Mouse (Mus musculus) retina, postnatal 1 day (tissue): Measurements from ENCODE around the gene Ncam2.

Experiments used
- DNase-seq: peaks from one replicate; pipeline ENCODE4 v3.0.0-alpha.2; 2012

Ncam2 gene

DNA sequence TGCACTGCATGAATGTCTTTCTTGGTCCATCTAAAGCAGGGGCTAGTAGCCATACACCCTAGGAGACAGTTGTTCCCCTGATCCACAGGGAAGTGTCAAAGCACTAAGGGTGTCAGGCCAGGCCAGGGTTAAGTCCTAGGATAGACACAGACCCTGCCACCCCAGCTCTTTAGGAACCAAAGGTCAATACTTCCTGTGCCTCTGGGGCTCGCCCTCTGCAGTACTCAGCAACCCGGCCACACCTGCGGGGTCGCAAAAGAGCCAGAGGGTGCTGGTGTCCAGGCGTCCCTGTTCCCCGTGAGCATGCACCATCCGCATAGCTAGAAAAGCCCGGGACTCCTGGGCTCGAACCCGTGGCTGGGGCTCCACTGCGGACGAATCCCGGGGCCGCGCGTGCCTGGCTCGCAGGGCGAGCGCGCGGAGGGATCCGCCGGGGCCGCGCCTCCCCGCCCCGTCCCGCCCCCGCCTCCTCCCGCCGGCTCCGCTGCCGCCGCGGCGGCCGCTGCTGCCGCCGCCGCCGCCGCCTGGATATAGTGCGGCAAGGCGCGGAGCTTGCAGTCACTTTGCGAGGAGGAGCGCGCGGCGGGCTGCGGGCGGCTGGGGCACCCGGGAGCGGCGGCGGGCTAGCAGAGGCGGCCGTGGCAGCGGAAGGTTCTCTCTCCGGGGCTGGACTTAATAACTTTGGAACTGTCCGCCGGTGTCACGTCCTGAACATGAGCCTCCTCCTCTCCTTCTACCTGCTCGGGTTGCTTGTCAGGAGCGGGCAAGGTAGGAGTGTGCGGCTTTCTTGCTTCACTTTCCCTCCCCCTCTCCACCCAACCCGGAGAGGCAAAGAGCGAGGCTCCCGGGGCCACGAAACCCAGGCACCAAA, at the start of gene Ncam2:
Gene Ncam2, plus strand, starts transcription at position 497 of the 871 bp plus-strand sequence.
- DNase-seq: peak; percentile 87

DNA sequence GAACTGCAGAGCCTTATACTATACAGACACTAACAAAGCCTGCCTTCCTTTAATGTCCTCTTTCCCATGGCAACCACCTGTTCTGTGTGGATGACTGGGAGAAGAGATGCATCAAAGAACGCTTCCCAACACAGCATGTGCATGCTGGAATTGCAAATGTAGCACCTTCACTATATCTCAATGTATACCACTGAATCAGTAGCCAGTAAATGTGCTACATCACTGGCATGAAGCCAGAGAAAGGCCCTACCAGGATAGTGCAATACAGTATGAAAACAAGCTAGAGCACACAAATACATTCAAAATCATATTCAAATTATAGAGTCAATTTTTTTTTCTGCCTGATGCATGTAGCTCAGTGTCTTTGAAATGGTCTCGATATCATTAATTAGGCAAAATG, 29.7 kb upstream of the Ncam2 start:
- no peak for DNase-seq

DNA sequence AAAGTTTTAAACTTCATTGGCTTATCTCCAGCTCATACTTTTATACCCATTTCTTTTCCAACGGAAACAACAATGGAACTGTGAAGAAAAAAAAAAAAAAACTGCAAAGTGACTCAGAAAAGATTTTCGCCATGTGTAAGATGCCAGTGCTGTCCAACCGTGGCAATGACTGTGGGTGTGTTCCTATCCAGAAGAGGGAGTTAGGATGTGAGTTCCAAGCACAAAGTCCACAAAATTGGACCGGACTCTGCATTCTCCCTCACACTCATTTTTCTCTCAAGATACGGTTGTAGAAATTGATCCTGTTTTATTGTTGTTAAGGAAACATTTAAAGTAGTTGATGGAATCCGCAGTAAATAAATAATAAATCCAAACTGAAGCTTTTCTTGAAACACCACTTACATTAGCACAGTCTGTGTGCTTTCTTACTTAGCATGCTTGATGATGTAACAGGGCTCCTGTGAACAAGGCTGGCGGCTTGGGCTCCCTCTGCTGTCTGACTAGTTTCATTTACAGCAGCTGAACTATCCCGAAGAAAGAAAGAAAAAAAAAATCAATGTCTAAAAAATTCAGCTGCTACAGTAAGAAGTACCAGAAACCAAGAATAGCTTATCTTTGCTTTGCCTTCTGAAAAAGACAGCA, 25.1 kb upstream of the Ncam2 start:
- peak; percentile 58 for DNase-seq

DNA sequence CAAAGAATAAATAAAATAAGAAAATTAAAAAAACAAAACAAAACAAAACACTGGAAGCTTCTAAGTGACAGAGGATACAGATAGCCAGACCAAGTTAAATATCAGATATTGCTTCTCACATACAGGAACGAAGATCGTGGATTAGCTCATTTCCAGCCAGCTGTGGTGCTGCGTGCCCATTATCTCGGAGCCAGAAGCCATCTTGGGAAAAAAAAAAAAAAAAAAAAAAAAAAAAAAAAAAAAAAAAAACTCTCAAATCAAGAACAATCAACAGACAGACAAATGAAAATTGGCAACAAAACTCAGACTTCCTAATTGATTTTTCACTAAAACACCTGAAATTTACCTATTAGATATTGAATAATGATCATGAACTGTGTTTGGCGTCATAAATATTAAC, 20.7 kb upstream of the Ncam2 start:
- DNase-seq: no peak

DNA sequence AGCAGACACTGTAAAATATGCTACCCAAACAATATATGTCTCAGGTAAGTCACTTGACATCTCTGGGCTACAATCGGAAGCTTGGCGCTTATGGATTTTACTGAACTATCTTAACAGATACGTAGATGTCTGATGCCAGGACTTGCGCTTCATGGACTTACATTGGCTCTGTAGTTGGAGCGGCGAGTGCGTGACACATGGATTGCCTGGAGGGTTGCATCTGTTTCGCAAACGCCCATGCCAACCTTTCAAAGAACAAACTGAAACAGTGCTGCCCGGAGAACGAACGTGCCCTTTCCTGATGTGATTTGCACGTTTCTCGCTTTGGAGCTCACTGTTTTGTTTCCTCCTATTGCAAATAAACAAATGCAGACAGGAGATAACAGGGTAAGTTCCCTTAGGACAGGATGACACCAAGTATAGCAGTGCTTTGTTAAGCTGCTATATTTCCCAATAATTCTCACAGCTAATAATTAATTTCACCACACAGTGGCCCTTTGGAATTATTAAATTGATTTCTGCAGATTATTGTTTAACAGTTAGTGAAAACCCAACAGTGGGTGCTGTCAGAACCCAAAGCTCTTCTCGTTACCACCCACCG, 12.8 kb upstream of the Ncam2 start:
- DNase-seq: no peak

DNA sequence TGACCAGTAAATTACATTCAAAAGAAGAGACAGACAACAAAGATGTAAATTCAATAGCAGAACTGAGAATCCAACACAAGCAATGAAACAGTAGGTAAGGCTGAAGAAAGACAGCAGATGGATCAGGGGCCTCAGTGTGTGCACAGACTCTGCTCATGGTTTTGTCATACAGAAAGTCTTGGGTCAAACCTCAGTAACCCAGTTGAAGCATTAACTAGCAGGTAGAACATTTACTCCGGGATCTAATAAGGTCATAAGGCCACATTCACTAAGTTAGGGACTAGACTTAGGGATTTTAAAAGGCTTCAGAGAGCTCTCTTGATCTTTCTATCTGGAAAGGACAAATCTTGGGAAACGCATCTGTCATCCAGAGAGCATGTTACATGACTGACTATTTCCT, 8.9 kb upstream of the Ncam2 start:
- no peak for DNase-seq

DNA sequence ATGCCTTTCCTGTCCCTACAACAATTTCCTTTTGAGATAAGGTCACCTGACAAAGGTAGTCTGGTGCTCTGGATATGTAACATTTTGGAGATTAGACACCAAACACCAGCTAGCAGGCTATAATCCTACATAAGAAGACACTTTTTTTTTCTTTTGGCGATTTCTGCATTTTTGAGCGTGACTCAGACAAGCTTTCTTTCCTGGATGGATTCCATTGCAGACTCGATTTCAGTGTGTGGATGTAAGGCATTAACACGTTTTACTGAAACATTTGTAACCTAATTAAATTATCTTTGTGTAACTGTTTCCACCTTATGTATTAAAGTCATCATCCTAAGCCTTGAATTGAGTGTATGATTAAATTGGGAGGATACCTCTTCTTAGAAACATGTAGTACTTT, 7.9 kb upstream of the Ncam2 start:
- no peak for DNase-seq

DNA sequence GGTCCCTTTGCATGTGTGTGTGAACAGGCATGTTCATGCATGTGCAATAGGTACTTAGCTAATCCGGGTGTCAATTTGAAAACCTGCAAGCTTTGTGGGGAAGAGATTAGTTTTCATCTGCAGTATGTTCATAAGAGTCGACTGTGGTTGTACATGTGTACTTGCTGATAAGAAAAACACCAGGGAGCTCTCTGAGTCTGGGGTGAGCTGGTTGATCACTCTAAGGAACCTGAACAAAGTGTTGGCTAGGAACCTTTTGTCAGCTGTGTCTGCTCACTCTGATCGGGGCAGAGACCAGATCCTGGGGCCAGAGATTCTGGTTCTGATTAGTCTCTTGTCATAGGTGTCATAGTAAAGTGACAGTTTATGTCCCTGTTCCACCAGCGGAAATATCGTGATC, 1.0 kb upstream of the Ncam2 start:
- DNase-seq: no peak

DNA sequence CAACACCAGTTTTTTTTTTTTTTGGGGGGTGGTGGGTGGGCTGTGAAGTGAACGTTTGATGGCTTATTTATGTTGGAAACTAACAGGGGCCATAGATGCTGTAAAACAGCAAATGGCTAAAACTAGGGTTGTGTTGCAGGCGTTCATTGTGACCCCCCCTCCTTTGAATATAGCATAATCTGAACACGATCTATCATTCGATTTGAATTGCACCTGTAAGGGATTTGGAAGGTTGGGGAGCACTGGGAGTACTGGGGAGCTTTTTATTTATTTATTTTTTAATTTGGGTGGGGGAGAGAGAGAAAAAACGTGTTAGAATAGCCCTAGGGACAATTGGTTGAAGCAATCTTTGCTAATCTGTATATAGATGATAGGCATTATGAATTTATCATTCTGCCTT, 974 bp downstream of the Ncam2 start:
- peak; percentile 32 for DNase-seq

DNA sequence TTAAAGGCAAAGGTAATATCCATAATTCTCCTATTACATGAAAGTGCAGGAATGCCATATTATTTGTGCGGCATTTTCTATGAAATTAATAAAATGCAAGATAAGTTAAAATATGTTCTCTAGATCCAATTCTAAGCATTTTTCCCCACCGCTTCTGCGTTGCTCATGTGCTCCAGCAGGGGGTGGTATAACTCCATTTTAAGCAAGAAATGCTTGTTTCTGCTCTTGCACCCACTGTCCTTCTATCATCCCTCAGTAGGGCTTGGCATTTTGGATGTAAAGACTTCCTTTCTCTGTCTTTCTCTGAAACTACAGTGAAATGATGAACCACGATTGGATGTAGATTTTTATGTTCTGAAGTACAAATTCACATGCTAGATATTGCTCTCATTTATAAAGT, 1.5 kb downstream of the Ncam2 start:
- DNase-seq: peak; percentile 80

DNA sequence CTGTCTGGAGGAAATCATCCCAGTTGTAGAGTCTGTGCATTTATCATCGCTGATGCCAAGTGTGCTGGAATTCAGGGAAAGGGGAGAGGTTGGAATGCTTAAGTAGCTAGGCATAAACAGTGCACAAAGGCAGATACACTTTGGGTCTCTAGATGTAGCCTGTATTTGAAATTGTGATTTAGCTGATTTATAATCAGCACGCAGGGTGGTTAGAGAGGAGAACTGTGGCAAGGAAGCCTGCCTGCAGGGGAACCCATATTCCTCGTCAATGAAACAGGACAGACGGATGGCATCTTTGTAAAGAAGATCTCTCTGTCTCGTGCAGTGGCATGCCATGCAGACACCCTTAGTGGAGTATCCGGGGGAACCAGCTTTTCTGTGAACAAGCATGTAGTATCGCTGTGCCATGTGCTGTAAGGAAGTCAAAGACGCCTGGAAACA, 2.2 kb downstream of the Ncam2 start:
- DNase-seq: no peak

DNA sequence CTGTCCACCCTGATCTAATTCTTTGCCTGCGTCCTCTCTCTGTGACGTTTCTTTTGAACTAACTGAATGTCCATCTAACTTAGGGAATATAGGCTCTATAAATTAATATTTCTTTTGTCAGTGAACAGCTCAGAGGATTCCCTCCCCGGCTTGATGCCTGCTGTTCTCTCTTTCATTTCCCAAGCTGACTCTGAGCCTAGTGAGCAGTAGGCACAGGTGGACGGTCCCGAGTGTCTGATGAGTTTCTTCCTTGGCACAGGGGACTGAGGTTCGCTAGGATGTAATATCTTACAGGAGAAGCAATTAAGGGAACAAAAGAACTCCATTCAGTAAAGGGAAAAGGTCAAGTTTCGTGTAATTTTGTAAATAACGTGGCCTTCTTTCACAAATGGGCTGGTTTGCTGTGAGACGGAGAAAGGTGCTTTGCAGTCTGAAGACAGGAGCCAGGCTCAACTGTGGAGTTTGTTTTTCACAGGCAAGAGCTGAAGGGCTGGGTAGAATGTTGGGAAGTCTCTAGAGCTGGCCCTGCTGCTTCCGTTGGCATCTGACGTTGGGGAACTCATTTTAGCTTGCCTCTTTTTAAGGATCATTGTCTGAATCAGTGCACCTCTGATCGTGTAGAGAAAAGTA, 4.0 kb downstream of the Ncam2 start:
- no peak for DNase-seq

DNA sequence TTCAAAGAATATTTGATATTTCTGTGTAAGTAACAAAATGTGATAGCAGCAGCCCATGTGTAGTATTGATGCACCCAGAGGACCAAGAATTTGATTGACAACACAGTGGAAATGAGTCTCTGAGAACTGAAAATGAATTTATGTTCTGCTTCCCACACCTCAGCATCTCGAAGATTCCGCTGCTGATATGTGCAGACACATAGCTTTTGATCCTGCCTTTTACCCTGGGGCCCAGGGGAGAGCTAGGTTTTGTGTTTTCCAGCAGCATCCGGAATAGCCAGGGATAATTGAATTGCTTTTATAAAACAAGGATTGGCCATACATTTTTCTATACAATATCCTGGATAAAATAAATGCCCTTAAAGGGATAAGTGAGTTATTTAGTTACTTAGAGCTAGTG, 20.7 kb downstream of the Ncam2 start:
- DNase-seq: peak; percentile 25

DNA sequence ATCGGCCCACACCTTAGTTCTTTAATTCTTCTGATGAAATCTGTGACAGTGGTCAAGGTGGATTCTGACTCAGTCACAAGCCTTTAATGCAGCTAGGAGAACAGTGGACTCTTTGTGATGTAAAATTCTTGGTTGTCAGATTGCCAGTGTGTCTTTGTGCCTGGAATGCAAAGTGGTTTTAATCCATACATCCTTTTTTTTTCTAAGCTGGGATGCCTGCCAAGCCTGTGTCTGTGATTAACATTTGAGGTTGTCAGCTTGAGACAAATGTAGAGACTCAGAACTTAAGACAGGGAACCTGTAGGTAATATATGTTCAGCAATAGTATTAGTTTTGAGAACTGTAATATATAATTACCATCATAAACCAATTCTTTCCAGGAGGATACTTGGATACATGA, 23.3 kb downstream of the Ncam2 start:
- no peak for DNase-seq

DNA sequence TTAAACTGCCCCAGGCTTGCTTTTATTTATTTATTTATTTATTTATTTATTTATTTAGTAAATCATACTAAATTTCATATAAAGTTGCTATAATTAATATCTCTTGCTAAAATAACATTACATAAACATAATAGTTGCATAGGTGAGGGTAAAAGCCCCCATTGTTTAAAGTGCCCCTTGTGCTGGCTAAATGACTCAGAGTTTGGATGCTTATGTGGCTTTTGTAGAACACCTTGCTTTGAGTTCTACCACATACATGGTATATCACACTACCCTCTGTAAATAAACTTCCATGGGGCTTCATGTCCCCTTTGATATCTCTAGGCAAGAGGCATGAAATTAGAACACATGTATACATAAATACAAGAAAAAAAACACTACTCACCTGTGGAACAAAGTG, 23.8 kb downstream of the Ncam2 start:
- DNase-seq: no peak

DNA sequence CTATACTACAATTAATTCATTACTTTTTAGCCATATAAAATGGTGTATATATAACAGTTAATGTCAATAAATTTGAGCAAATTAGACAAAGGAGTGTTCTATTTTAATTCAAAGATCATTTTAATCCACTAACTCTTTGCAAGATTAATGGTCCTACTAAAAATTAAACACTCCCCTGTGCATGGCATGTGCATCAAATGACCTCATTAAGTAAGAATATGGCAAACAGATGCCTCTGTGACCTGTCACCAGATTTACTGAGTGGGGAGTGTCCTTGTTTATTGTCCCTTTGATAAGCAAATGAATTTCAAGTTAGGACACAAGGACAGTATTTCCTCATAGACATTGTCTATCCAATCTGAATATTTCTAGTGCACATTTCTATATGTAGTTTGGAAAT, 54.4 kb downstream of the Ncam2 start:
- DNase-seq: no peak

DNA sequence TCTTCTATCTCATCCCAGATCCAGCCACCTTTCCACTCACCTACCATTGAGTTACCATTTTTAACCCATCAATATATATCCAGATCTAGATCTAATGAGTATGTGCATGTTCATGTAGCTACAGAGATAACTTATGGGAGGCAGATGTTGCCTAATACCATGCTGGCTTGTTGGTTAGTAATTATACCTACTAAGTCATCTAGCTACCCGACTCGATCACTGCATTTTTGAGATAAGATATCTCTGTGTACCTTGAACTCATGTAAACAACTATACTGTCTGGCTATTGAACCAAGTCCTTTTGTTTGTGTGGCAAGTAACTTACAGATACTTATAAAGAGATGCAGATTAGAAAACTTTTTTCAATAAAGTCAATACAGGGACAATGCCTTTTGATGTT, 59.9 kb downstream of the Ncam2 start:
- no peak for DNase-seq

DNA sequence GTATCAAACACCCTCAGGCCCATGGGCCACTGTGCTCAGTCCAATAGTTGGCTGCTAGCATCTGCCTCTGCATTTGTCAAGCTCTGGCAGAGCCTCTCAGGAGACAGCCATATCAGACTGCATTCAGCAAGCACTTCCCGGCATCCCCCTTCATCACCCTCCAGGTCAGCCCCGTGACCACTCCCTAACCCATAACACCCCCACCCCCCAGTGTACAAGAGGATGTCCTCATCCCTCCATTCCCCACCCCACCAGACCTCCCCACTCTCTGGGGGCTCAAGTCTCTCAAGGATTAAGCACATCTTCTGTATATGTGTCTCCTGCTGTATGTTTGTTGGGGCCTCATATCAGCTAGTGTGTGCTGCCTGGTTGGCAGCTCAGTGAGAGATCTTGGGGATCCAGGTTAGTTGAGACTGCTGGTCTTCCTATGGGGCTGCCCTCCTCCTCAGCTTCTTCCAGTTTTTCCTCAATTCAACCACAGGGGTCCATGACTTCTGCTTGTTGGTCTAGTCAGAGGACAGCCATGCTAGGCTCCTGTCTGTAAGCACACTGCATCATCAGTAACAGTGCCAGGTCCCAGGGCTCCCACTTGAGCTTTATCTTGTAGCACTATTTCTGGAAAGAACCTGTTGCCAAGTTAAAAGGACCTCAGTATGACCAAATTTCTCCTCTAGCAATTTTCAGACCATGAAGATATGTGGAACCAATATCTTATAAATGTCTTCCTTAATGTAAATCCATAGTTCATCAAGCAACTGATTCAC, 73.3 kb downstream of the Ncam2 start:
- DNase-seq: no peak

DNA sequence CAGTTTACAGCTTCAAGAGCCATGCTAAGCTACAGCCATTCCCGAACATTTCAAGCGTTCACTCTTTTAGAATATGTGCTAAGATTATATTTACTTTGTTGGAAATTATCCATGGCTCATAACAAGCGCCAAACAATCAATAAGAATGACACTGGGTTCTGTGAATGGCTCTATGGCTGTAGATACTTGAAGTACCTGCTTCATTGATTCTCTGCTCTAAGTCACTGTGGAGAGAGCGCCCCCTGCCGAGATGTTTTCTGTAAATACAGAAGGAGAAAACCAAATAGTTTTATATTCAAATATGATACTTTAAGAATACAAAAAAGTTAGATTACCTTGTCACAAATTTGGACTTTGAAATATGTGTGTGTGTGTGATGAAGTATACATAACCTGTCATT, 83.7 kb downstream of the Ncam2 start:
- peak; percentile 32 for DNase-seq

DNA sequence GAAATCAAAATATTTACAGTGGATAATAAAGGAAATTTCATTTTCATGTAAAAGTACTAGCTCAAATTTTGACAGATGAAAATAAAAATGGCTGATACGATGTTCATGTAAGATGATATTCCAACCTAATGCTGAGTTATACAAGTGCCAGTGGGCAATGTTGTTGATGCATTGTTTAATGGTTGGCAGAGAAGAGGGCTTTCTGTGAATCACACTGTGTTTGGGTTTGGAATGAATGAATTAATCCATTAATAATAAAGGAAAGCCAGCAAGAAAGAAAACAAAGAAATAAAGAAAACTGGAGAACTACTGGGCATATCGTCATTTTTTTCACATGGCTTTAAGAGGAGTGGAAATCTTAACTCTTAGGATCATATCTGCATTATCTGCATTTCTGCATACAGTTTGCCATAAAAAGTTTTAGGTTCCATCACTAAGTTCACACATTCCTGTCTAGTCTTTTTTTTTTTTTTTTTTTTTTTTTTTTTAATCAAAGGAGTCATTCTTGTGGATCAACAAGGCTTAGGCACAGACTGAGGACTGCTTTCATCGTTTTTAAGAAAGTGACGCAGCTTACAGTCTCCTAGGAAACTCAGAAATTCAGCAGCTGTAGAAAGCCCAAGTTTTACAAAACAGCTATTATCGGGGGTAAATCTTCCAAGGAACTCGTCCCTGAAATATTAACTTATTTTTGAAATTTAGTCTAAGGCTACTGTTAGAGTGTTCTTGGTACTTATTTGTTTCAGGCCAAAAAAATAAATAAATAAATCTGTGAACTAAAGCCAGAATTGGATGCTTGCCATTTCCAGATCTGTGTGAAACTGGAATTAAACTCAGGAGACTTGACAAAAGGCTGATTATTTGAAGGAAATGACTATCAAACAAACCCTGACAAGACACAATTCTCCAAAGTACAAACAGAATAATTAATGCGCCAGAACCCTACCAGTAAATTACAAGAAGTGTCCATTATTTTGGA, 84.7 kb downstream of the Ncam2 start:
- DNase-seq: no peak

DNA sequence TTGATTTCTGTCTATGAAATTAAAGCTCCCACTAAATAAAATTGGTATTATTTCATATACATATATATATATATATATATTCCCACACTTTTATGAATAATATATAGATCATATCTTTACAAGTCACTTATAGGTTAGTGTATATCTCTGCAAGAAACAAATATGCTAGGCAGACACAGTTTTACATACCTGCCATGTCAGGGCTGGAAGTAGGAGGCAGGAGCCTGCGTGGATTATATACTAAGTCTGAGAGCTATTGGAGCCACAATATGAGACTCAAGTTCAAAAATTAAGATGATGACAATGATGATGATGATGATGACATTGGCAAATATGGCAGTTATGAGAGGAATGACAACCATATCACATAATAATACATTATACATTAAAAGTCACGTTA, 85.4 kb downstream of the Ncam2 start:
- DNase-seq: no peak

DNA sequence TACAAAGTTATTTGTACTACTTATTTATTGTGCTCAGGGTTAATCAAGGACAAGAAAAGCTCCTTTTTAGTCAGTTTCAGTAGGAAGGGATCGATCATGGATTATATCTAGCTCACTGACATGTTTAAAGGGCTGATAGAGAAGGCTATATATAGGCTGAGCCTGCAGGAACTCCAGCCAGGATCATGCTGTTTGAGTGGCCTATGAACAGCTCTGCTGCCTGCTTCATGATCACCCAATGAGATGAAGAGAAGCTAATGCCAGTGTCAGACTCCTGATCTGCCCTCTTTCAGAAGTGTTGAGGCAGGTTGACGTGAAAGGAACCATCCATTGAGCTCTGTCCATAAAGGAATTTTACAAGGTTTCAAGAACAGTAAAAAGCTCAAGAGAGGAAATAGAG, 103.3 kb downstream of the Ncam2 start:
- no peak for DNase-seq
